Mouse (Mus musculus): ENCODE results near the gene Tmx2. TPM values are rescaled to one million over a fixed set of nuclear protein-coding genes. Genes with fewer than 3 reads are reported as not detected.

Gene Tmx2
- polyA plus RNA-seq, 1 experiment from 2014 or later = 184 TPM

GRCm38 (mm10) chr2:84655864-84656263 is 23.1 kb downstream of the Tmx2 start:
- H3K4me3 ChIP-seq (ENCODE audit: low read depth, low read length) = no peak overlapping the region
- H3K4me1 ChIP-seq (replicated peaks; ENCODE audit: control insufficient read depth, insufficient read depth, low read length) = no peaks in the 10 kb centered on the region
- H3K9me3 ChIP-seq (ENCODE audit: control insufficient read depth, low read length) = no peaks in the 10 kb centered on the region
- no peaks in the 10 kb centered on the region for H3K36me3 ChIP-seq (ENCODE audit: control insufficient read depth, insufficient read depth, low read length)
- H3K9ac ChIP-seq (ENCODE audit: low read length) = no peak overlapping the region
- no peak overlapping the region for H3K4me2 ChIP-seq (ENCODE audit: low read depth, low read length, severe bottlenecking)
- WGBS = 86% methylated on average over 1 of the region's 1 CpGs
- no peaks in the 10 kb centered on the region for H3K27me3 ChIP-seq (ENCODE audit: control insufficient read depth, insufficient read depth, low read length)
- no peak overlapping the region for H3K27ac ChIP-seq (ENCODE audit: low read depth, low read length)
- DNase-seq (ENCODE audit: low spot score) (no peak), ATAC-seq (replicated peaks; ENCODE audit: low FRiP score) (no peak)

- Histone ChIP-seq H3K27me3 (ENCODE audit: control insufficient read depth, insufficient read depth, low read length) (no peaks in the 10 kb centered on the region), H3K36me3 (ENCODE audit: control insufficient read depth, insufficient read depth, low read length) (no peaks in the 10 kb centered on the region), H3K27ac (ENCODE audit: low read depth, low read length) (no peak overlapping the region), H3K4me1 (replicated peaks; ENCODE audit: control insufficient read depth, insufficient read depth, low read length) (no peaks in the 10 kb centered on the region), H3K4me2 (ENCODE audit: low read depth, low read length, severe bottlenecking) (no peak overlapping the region), H3K4me3 (ENCODE audit: low read depth, low read length) (no peak overlapping the region), H3K9me3 (ENCODE audit: control insufficient read depth, low read length) (no peaks in the 10 kb centered on the region), H3K9ac (ENCODE audit: low read length) (no peak overlapping the region)
- no peak for ATAC-seq (replicated peaks; ENCODE audit: low FRiP score)
- no peak for DNase-seq (ENCODE audit: low spot score)
Measured at GRCm38 (mm10) chr2:84653354-84653753, 25.6 kb downstream of the Tmx2 start.

- no peaks in the 10 kb centered on the region for H3K36me3 ChIP-seq (ENCODE audit: control insufficient read depth, insufficient read depth, low read length)
- H3K9me3 ChIP-seq (ENCODE audit: control insufficient read depth, low read length) = no peaks in the 10 kb centered on the region
- WGBS = under 1% methylated on average over 15 of the region's 15 CpGs
- peak within 1 kb of the TSS; percentile 72 for H3K27ac ChIP-seq (ENCODE audit: low read depth, low read length)
- peak within 1 kb of the TSS; percentile 73 for H3K4me2 ChIP-seq (ENCODE audit: low read depth, low read length, severe bottlenecking)
- peak within 1 kb of the TSS; percentile 83 for H3K9ac ChIP-seq (ENCODE audit: low read length)
- DNase-seq (ENCODE audit: low spot score) (peak; percentile 82), ATAC-seq (replicated peaks; ENCODE audit: low FRiP score) (peak; percentile 97)
- H3K4me1 ChIP-seq (replicated peaks; ENCODE audit: control insufficient read depth, insufficient read depth, low read length) = no peaks in the 10 kb centered on the region
- H3K27me3 ChIP-seq (ENCODE audit: control insufficient read depth, insufficient read depth, low read length) = no peaks in the 10 kb centered on the region
- H3K4me3 ChIP-seq (ENCODE audit: low read depth, low read length) = peak within 1 kb of the TSS; percentile 65
Measured at GRCm38 (mm10) chr2:84650464-84651195, 28.3 kb downstream of the Tmx2 start, which contains the start of gene Ctnnd1. Gene Ctnnd1, minus strand, starts transcription at chr2:84650765.

- Histone ChIP-seq H3K27me3 (ENCODE audit: control insufficient read depth, insufficient read depth, low read length) (no peaks in the 10 kb centered on the region), H3K27ac (ENCODE audit: low read depth, low read length) (no peak overlapping the region), H3K9me3 (ENCODE audit: control insufficient read depth, low read length) (no peaks in the 10 kb centered on the region), H3K36me3 (ENCODE audit: control insufficient read depth, insufficient read depth, low read length) (no peaks in the 10 kb centered on the region), H3K9ac (ENCODE audit: low read length) (peak overlapping the region; percentile 83), H3K4me2 (ENCODE audit: low read depth, low read length, severe bottlenecking) (peak overlapping the region; percentile 73), H3K4me1 (replicated peaks; ENCODE audit: control insufficient read depth, insufficient read depth, low read length) (no peaks in the 10 kb centered on the region), H3K4me3 (ENCODE audit: low read depth, low read length) (peak overlapping the region; percentile 65)
- no peak for DNase-seq (ENCODE audit: low spot score)
- 0% methylated on average over 10 of the region's 10 CpGs for WGBS
- no peak for ATAC-seq (replicated peaks; ENCODE audit: low FRiP score)
Measured at GRCm38 (mm10) chr2:84649674-84650073, 29.3 kb downstream of the Tmx2 start.

DNA sequence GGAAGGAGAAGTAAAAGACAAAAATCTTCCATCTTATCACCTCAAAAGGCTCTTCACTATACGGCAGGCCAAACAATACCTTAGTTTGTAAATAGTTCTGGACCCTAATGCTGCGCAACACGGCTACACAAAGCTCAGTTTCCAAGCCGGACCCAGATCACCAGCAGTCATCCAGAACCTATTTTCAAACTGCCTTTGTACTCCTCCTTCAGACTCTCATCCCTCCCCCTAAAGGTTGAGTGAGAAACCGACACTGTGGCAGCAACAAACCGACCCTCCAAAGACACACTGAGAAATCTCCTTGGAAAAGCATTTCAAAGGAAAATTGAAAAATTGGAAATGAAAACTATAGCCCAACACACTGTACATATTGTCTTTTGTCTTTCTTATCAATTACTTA is 30.6 kb downstream of the Tmx2 start:
- Histone ChIP-seq H3K4me1 (replicated peaks; ENCODE audit: control insufficient read depth, insufficient read depth, low read length) (no peaks in the 10 kb centered on the region), H3K36me3 (ENCODE audit: control insufficient read depth, insufficient read depth, low read length) (no peaks in the 10 kb centered on the region), H3K9me3 (ENCODE audit: control insufficient read depth, low read length) (no peaks in the 10 kb centered on the region), H3K4me2 (ENCODE audit: low read depth, low read length, severe bottlenecking) (peak overlapping the region; percentile 41), H3K27ac (ENCODE audit: low read depth, low read length) (no peak overlapping the region), H3K27me3 (ENCODE audit: control insufficient read depth, insufficient read depth, low read length) (no peaks in the 10 kb centered on the region), H3K9ac (ENCODE audit: low read length) (peak overlapping the region; percentile 44; the same call in 1 of the 2 replicates), H3K4me3 (ENCODE audit: low read depth, low read length) (peak overlapping the region; percentile 20)
- 53% methylated on average over 6 of the region's 6 CpGs for WGBS
- no peak for ATAC-seq (replicated peaks; ENCODE audit: low FRiP score)
- no peak for DNase-seq (ENCODE audit: low spot score)

DNA sequence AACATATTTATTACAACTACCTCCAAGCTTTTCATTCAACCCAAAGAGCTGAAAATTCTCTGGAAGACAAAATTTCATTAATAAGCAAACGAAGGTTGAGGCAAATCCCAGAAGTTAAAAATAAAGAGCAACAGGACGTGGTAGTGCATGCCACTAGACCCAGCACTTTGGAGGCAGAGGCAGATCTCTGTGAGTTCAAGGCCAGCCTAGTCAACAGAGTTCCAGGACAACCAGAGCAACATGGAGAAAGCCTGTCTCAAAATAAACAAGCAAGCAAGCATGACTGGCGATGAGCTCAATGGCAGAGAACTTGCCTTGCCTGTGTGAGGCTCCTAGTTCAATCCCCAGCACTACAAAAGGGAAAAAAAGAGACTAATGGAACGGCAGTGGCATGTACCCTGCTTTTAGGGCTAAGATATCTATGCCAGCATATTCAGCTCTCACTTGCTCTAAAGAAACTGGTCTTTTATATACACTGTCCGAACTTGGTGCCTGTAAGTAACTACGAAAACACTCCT is 31.8 kb downstream of the Tmx2 start:
- DNase-seq (ENCODE audit: low spot score) (no peak), ATAC-seq (replicated peaks; ENCODE audit: low FRiP score) (no peak)
- Histone ChIP-seq H3K4me1 (replicated peaks; ENCODE audit: control insufficient read depth, insufficient read depth, low read length) (no peaks in the 10 kb centered on the region), H3K36me3 (ENCODE audit: control insufficient read depth, insufficient read depth, low read length) (no peaks in the 10 kb centered on the region), H3K27ac (ENCODE audit: low read depth, low read length) (no peak overlapping the region), H3K4me3 (ENCODE audit: low read depth, low read length) (no peak overlapping the region), H3K9ac (ENCODE audit: low read length) (no peak overlapping the region), H3K9me3 (ENCODE audit: control insufficient read depth, low read length) (no peaks in the 10 kb centered on the region), H3K4me2 (ENCODE audit: low read depth, low read length, severe bottlenecking) (no peak overlapping the region), H3K27me3 (ENCODE audit: control insufficient read depth, insufficient read depth, low read length) (no peaks in the 10 kb centered on the region)
- 93% methylated on average over 6 of the region's 6 CpGs for WGBS

- H3K4me2 ChIP-seq (ENCODE audit: low read depth, low read length, severe bottlenecking) = no peak overlapping the region
- no peaks in the 10 kb centered on the region for H3K27me3 ChIP-seq (ENCODE audit: control insufficient read depth, insufficient read depth, low read length)
- no peaks in the 10 kb centered on the region for H3K4me1 ChIP-seq (replicated peaks; ENCODE audit: control insufficient read depth, insufficient read depth, low read length)
- no peak for ATAC-seq (replicated peaks; ENCODE audit: low FRiP score)
- H3K9ac ChIP-seq (ENCODE audit: low read length) = no peak overlapping the region
- no peaks in the 10 kb centered on the region for H3K36me3 ChIP-seq (ENCODE audit: control insufficient read depth, insufficient read depth, low read length)
- no peak overlapping the region for H3K4me3 ChIP-seq (ENCODE audit: low read depth, low read length)
- 87% methylated on average over 1 of the region's 1 CpGs for WGBS
- no peaks in the 10 kb centered on the region for H3K9me3 ChIP-seq (ENCODE audit: control insufficient read depth, low read length)
- no peak overlapping the region for H3K27ac ChIP-seq (ENCODE audit: low read depth, low read length)
- DNase-seq (ENCODE audit: low spot score) = no peak
Measured at GRCm38 (mm10) chr2:84646138-84646537, 32.8 kb downstream of the Tmx2 start.

DNA sequence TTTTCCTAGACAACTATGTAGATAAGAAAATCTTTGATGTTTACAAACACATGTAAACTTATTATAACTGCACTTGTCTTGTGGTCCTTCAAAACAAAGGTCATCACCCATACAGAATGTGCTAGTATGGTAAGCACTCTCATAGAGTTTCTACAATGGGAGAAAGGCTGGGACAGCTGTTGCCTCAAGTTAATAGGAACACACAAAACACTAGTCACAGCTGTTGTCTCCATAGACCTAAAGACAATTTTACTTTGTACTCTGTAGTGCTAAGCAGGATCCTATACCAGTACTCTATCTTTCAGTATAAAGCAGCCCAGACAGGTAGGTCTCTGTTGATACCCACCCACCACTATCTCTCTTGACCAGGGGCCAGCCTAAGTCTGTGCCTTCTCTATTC is 38.1 kb downstream of the Tmx2 start:
- Histone ChIP-seq H3K9me3 (ENCODE audit: control insufficient read depth, low read length) (no peaks in the 10 kb centered on the region), H3K36me3 (ENCODE audit: control insufficient read depth, insufficient read depth, low read length) (no peaks in the 10 kb centered on the region), H3K9ac (ENCODE audit: low read length) (no peak overlapping the region), H3K27me3 (ENCODE audit: control insufficient read depth, insufficient read depth, low read length) (no peaks in the 10 kb centered on the region), H3K4me3 (ENCODE audit: low read depth, low read length) (no peak overlapping the region), H3K4me2 (ENCODE audit: low read depth, low read length, severe bottlenecking) (no peak overlapping the region), H3K27ac (ENCODE audit: low read depth, low read length) (no peak overlapping the region), H3K4me1 (replicated peaks; ENCODE audit: control insufficient read depth, insufficient read depth, low read length) (peaks cover 18% of the 10 kb centered on the region)
- DNase-seq (ENCODE audit: low spot score) (no peak), ATAC-seq (replicated peaks; ENCODE audit: low FRiP score) (no peak)
